Mouse (Mus musculus): Measurements from ENCODE around the gene Il24.

The Il24 gene

GRCm38 (mm10) chr1:130887354-130887753 is at the start of gene Il24:
Il24 (minus strand) TSS chr1:130887454.
- no peak for DNase-seq (ENCODE audit: low read depth, low spot score)
- Histone ChIP-seq H3K27me3 (ENCODE audit: control insufficient read depth, insufficient read depth, low read length, poor library complexity, severe bottlenecking) (no peaks in the 10 kb centered on the region), H3K36me3 (ENCODE audit: control insufficient read depth, insufficient read depth, low read length, poor library complexity, severe bottlenecking) (no peaks in the 10 kb centered on the region)

- Histone ChIP-seq H3K36me3 (ENCODE audit: control insufficient read depth, insufficient read depth, low read length, poor library complexity, severe bottlenecking) (no peaks in the 10 kb centered on the region), H3K27me3 (ENCODE audit: control insufficient read depth, insufficient read depth, low read length, poor library complexity, severe bottlenecking) (no peaks in the 10 kb centered on the region; the same call in 1 of the 2 replicates)
- DNase-seq (ENCODE audit: low read depth, low spot score), result no peak
Measured at GRCm38 (mm10) chr1:130936351-130936750, 49.1 kb upstream of the Il24 start.

GRCm38 (mm10) chr1:130926484-130926883 is 39.2 kb upstream of the Il24 start:
- H3K27me3 ChIP-seq (ENCODE audit: control insufficient read depth, insufficient read depth, low read length, poor library complexity, severe bottlenecking), result no peaks in the 10 kb centered on the region
- no peaks in the 10 kb centered on the region for H3K36me3 ChIP-seq (ENCODE audit: control insufficient read depth, insufficient read depth, low read length, poor library complexity, severe bottlenecking)
- DNase-seq (ENCODE audit: low read depth, low spot score), result peak; percentile 73

GRCm38 (mm10) chr1:130918323-130918980 is 31.2 kb upstream of the Il24 start:
- H3K27me3 ChIP-seq (ENCODE audit: control insufficient read depth, insufficient read depth, low read length, poor library complexity, severe bottlenecking), result no peaks in the 10 kb centered on the region
- H3K36me3 ChIP-seq (ENCODE audit: control insufficient read depth, insufficient read depth, low read length, poor library complexity, severe bottlenecking), result no peaks in the 10 kb centered on the region
- DNase-seq (ENCODE audit: low read depth, low spot score), result peak; percentile 57

GRCm38 (mm10) chr1:130911401-130912010 is 24.3 kb upstream of the Il24 start, which contains the start of gene Il20:
Il20 (minus strand) TSS chr1:130911451.
- Histone ChIP-seq H3K27me3 (ENCODE audit: control insufficient read depth, insufficient read depth, low read length, poor library complexity, severe bottlenecking) (no peaks in the 10 kb centered on the region), H3K36me3 (ENCODE audit: control insufficient read depth, insufficient read depth, low read length, poor library complexity, severe bottlenecking) (no peaks in the 10 kb centered on the region)
- no peak for DNase-seq (ENCODE audit: low read depth, low spot score)

GRCm38 (mm10) chr1:130902505-130902904 is 15.3 kb upstream of the Il24 start:
- DNase-seq (ENCODE audit: low read depth, low spot score), result no peak
- Histone ChIP-seq H3K27me3 (ENCODE audit: control insufficient read depth, insufficient read depth, low read length, poor library complexity, severe bottlenecking) (no peaks in the 10 kb centered on the region), H3K36me3 (ENCODE audit: control insufficient read depth, insufficient read depth, low read length, poor library complexity, severe bottlenecking) (no peaks in the 10 kb centered on the region)

- Histone ChIP-seq H3K36me3 (ENCODE audit: control insufficient read depth, insufficient read depth, low read length, poor library complexity, severe bottlenecking) (no peaks in the 10 kb centered on the region), H3K27me3 (ENCODE audit: control insufficient read depth, insufficient read depth, low read length, poor library complexity, severe bottlenecking) (no peaks in the 10 kb centered on the region)
- no peak for DNase-seq (ENCODE audit: low read depth, low spot score)
Measured at GRCm38 (mm10) chr1:130894468-130894867, 7.2 kb upstream of the Il24 start.

GRCm38 (mm10) chr1:130893329-130894040 is 6.2 kb upstream of the Il24 start:
- DNase-seq (ENCODE audit: low read depth, low spot score), result no peak
- no peaks in the 10 kb centered on the region for H3K36me3 ChIP-seq (ENCODE audit: control insufficient read depth, insufficient read depth, low read length, poor library complexity, severe bottlenecking)
- H3K27me3 ChIP-seq (ENCODE audit: control insufficient read depth, insufficient read depth, low read length, poor library complexity, severe bottlenecking), result no peaks in the 10 kb centered on the region

- Histone ChIP-seq H3K27me3 (ENCODE audit: control insufficient read depth, insufficient read depth, low read length, poor library complexity, severe bottlenecking) (no peaks in the 10 kb centered on the region), H3K36me3 (ENCODE audit: control insufficient read depth, insufficient read depth, low read length, poor library complexity, severe bottlenecking) (no peaks in the 10 kb centered on the region)
- no peak for DNase-seq (ENCODE audit: low read depth, low spot score)
Measured at GRCm38 (mm10) chr1:130892446-130892845, 5.2 kb upstream of the Il24 start.

GRCm38 (mm10) chr1:130883146-130883545 is 4.1 kb downstream of the Il24 start:
- peaks cover 20% of the 10 kb centered on the region for H3K36me3 ChIP-seq (ENCODE audit: control insufficient read depth, insufficient read depth, low read length, poor library complexity, severe bottlenecking)
- no peaks in the 10 kb centered on the region for H3K27me3 ChIP-seq (ENCODE audit: control insufficient read depth, insufficient read depth, low read length, poor library complexity, severe bottlenecking)
- no peak for DNase-seq (ENCODE audit: low read depth, low spot score)

GRCm38 (mm10) chr1:130879927-130880326 is 7.3 kb downstream of the Il24 start:
- DNase-seq (ENCODE audit: low read depth, low spot score), result no peak
- Histone ChIP-seq H3K36me3 (ENCODE audit: control insufficient read depth, insufficient read depth, low read length, poor library complexity, severe bottlenecking) (peaks cover 37% of the 10 kb centered on the region), H3K27me3 (ENCODE audit: control insufficient read depth, insufficient read depth, low read length, poor library complexity, severe bottlenecking) (no peaks in the 10 kb centered on the region)

GRCm38 (mm10) chr1:130877889-130878614 is 9.2 kb downstream of the Il24 start:
- no peaks in the 10 kb centered on the region for H3K27me3 ChIP-seq (ENCODE audit: control insufficient read depth, insufficient read depth, low read length, poor library complexity, severe bottlenecking)
- peaks cover 37% of the 10 kb centered on the region for H3K36me3 ChIP-seq (ENCODE audit: control insufficient read depth, insufficient read depth, low read length, poor library complexity, severe bottlenecking)
- peak; percentile 63 for DNase-seq (ENCODE audit: low read depth, low spot score)

GRCm38 (mm10) chr1:130876931-130877509 is 10.2 kb downstream of the Il24 start:
- Histone ChIP-seq H3K36me3 (ENCODE audit: control insufficient read depth, insufficient read depth, low read length, poor library complexity, severe bottlenecking) (peaks cover 37% of the 10 kb centered on the region), H3K27me3 (ENCODE audit: control insufficient read depth, insufficient read depth, low read length, poor library complexity, severe bottlenecking) (no peaks in the 10 kb centered on the region)
- DNase-seq (ENCODE audit: low read depth, low spot score), result peak; percentile 86

- Histone ChIP-seq H3K36me3 (ENCODE audit: control insufficient read depth, insufficient read depth, low read length, poor library complexity, severe bottlenecking) (peaks cover 35% of the 10 kb centered on the region), H3K27me3 (ENCODE audit: control insufficient read depth, insufficient read depth, low read length, poor library complexity, severe bottlenecking) (no peaks in the 10 kb centered on the region)
- DNase-seq (ENCODE audit: low read depth, low spot score), result no peak
Measured at GRCm38 (mm10) chr1:130875910-130876309, 11.3 kb downstream of the Il24 start.

Measured in splenic B cell, adult 2 months (primary cell).